Mouse (Mus musculus) lung, adult 2 months (tissue): ENCODE measurements around the gene Zfp398.

ENCODE experiments used
- CTCF ChIP-seq: fragments of 200-500 bp; IDR thresholded peaks from 2 replicates; pipeline ENCODE4 v1.5.1; 2011; ENCODE audit warnings: mild to moderate bottlenecking, low read length, control low read depth; ENCODE audit not compliant: insufficient read depth
- POLR2A ChIP-seq: fragments of 200-500 bp; IDR thresholded peaks from 2 replicates; pipeline ENCODE4 v1.6.1; 2011; ENCODE audit warnings: low read depth, mild to moderate bottlenecking, control low read depth, low read length, borderline replicate concordance; ENCODE audit errors: extremely low read depth

- TF ChIP-seq CTCF (no peak), POLR2A (no peak)
Measured at GRCm38 (mm10) chr6:47872266-47872665, 36.8 kb downstream of the Zfp398 start.
